Mouse (Mus musculus) heart, embryonic 14.5 days (tissue): ENCODE results near the gene Adgrl1. TPM values are rescaled to one million over a fixed set of nuclear protein-coding genes. Genes with fewer than 3 reads are reported as not detected.

Source experiments
- ATAC-seq: fragments of 200-750 bp; cut with Nextera tagmentation; 2 replicates; pipeline ENCODE4 v1.8.0; 2017; ENCODE audit warnings: low read depth, moderate TSS enrichment; ENCODE audit not compliant: insufficient number of reproducible peaks, insufficient read depth, low FRiP score
- H3K27ac ChIP-seq, 2 experiments: fragments of 200-500 bp in 1 of 2; fragments of 300-500 bp in 1 of 2; sonication (generic) in 1 of 2; replicated peaks in 1 of 2; 2 replicates each; pipeline ENCODE4 v1.5.1; 2012 to 2014; ENCODE audit warnings: low read depth in 2 of 2, low read length in 2 of 2, control low read depth in 1 of 2, mild to moderate bottlenecking in 1 of 2, mixed read lengths in 1 of 2; ENCODE audit not compliant: control insufficient read depth in 1 of 2, insufficient read depth in 1 of 2
- H3K27me3 ChIP-seq: fragments of 300-500 bp; sonication (generic); 2 replicates; pipeline ENCODE4 v1.6.1; 2014; ENCODE audit warnings: mild to moderate bottlenecking, low read length, control low read depth; ENCODE audit not compliant: control insufficient read depth, insufficient read depth
- H3K36me3 ChIP-seq: fragments of 300-500 bp; sonication (generic); 2 replicates; pipeline ENCODE4 v1.6.1; 2014; ENCODE audit warnings: mild to moderate bottlenecking, control low read depth, low read length, mixed read lengths; ENCODE audit not compliant: control insufficient read depth, insufficient read depth
- H3K4me1 ChIP-seq, 2 experiments: fragments of 200-500 bp in 1 of 2; fragments of 300-500 bp in 1 of 2; sonication (generic) in 1 of 2; 2 replicates each; pipeline ENCODE4 v1.6.1; 2012 to 2014; ENCODE audit warnings: low read length in 2 of 2, control low read depth in 1 of 2, mixed read lengths in 1 of 2; ENCODE audit not compliant: control insufficient read depth in 2 of 2, insufficient read depth in 2 of 2
- H3K4me2 ChIP-seq: fragments of 300-500 bp; sonication (generic); 2 replicates; pipeline ENCODE4 v1.6.1; 2014; ENCODE audit warnings: mild to moderate bottlenecking, low read length
- H3K4me3 ChIP-seq, 2 experiments: fragments of 200-500 bp in 1 of 2; fragments of 300-500 bp in 1 of 2; sonication (generic) in 1 of 2; 2 replicates each; pipeline ENCODE4 v1.5.1; 2012 to 2014; ENCODE audit warnings: low read length in 2 of 2, mild to moderate bottlenecking in 2 of 2, control low read depth in 1 of 2, low read depth in 1 of 2, moderate library complexity in 1 of 2; ENCODE audit not compliant: control insufficient read depth in 1 of 2, insufficient read depth in 1 of 2
- H3K9ac ChIP-seq: fragments of 300-500 bp; sonication (generic); 2 replicates; pipeline ENCODE4 v1.6.1; 2014; ENCODE audit warnings: mild to moderate bottlenecking, low read length
- H3K9me3 ChIP-seq: fragments of 300-500 bp; sonication (generic); 2 replicates; pipeline ENCODE4 v1.6.1; 2016; ENCODE audit warnings: low read length, control low read depth; ENCODE audit not compliant: control insufficient read depth
- WGBS: fragments of 180-500 bp; shearing (Covaris S2); extraction: QIAGEN DNeasy Blood & Tissue Kit; methylation state at CpG from one replicate; pipeline ENCODE4 v1.1.7; 2014; 5-methylcytosine and 5-hydroxymethylcytosine counted together
- polyA plus RNA-seq: library from polyadenylated mRNA; unstranded; fragments of >200 nt; fragmentation: Nextera tagmentation; extraction: Ambion mirVana; gene quantifications from 2 replicates; pipeline ENCODE4 v1.2.1, GENCODE M21; 2014

Gene Adgrl1
- polyA plus RNA-seq, 1 experiment from 2014 or later: 13.0 TPM

GRCm38 (mm10) chr8:83875656-83876040 is 24.3 kb upstream of the Adgrl1 start:
- WGBS: 2% methylated on average over 10 of the region's 11 CpGs
- H3K9ac ChIP-seq: peak overlapping the region; percentile 73; the same call in 1 of the 2 replicates
- no peak for ATAC-seq

GRCm38 (mm10) chr8:83876080-83876837 is 23.6 kb upstream of the Adgrl1 start:
- Histone ChIP-seq H3K9ac (peak overlapping the region; percentile 60), H3K27me3 (peaks cover 10% of the 10 kb centered on the region), H3K9me3 (peaks cover 2% of the 10 kb centered on the region; the same call in 1 of the 2 replicates), H3K4me2 (peak overlapping the region; percentile 95), H3K36me3 (no peaks in the 10 kb centered on the region), H3K27ac (no peak overlapping the region; a peak in 1 of 4 replicates), H3K4me3 (peak overlapping the region; percentile 70 to 82), H3K4me1 (peaks cover 10 to 13% of the 10 kb centered on the region in 2 experiments; a peak in 2 of 4 replicates)
- ATAC-seq: no peak
- WGBS: 1% methylated on average over 41 of the region's 41 CpGs

More at GRCm38 (mm10) chr8:83875656-83876040, 24.3 kb upstream of the Adgrl1 start:
- Histone ChIP-seq H3K9me3 (peaks cover 2% of the 10 kb centered on the region; the same call in 1 of the 2 replicates), H3K27ac (no peak overlapping the region), H3K4me1 (peaks cover 10 to 13% of the 10 kb centered on the region in 2 experiments; a peak in 2 of 4 replicates), H3K36me3 (no peaks in the 10 kb centered on the region), H3K4me3 (peak overlapping the region; percentile 70 to 82), H3K27me3 (peaks cover 10% of the 10 kb centered on the region), H3K4me2 (peak overlapping the region; percentile 95)

GRCm38 (mm10) chr8:83876838-83877223 is 23.1 kb upstream of the Adgrl1 start:
- H3K4me2 ChIP-seq: peak overlapping the region; percentile 95
- WGBS: 2% methylated on average over 10 of the region's 10 CpGs
- H3K9me3 ChIP-seq: no peaks in the 10 kb centered on the region; the same call in 1 of the 2 replicates
- ATAC-seq: no peak; the same call in 1 of the 2 replicates
- peak overlapping the region in 1 of 2 experiments; percentile 70; a peak in 2 of 4 replicates for H3K4me3 ChIP-seq
- H3K36me3 ChIP-seq: no peaks in the 10 kb centered on the region
- H3K4me1 ChIP-seq: peaks cover 10 to 13% of the 10 kb centered on the region in 2 experiments; a peak in 2 of 4 replicates
- H3K27me3 ChIP-seq: peaks cover 10% of the 10 kb centered on the region
- H3K27ac ChIP-seq: no peak overlapping the region
- peak overlapping the region; percentile 60; the same call in 1 of the 2 replicates for H3K9ac ChIP-seq

GRCm38 (mm10) chr8:83888409-83888808 is 11.5 kb upstream of the Adgrl1 start:
- Histone ChIP-seq H3K4me2 (no peak overlapping the region), H3K36me3 (no peaks in the 10 kb centered on the region), H3K9me3 (no peaks in the 10 kb centered on the region), H3K4me1 (no peaks in the 10 kb centered on the region), H3K27me3 (peaks cover under 1% of the 10 kb centered on the region; the same call in 1 of the 2 replicates), H3K4me3 (no peak overlapping the region), H3K27ac (no peak overlapping the region), H3K9ac (no peak overlapping the region)
- 52% methylated on average over 2 of the region's 2 CpGs for WGBS
- no peak for ATAC-seq

- ATAC-seq: no peak
- peaks cover 0 to under 1% of the 10 kb centered on the region in 2 experiments; a peak in 2 of 4 replicates for H3K4me1 ChIP-seq
- H3K4me2 ChIP-seq: no peak overlapping the region
- H3K4me3 ChIP-seq: no peak overlapping the region
- H3K36me3 ChIP-seq: no peaks in the 10 kb centered on the region
- no peaks in the 10 kb centered on the region for H3K9me3 ChIP-seq
- no peak overlapping the region for H3K9ac ChIP-seq
- H3K27ac ChIP-seq: no peak overlapping the region
- WGBS: 51% methylated on average over 4 of the region's 4 CpGs
- peaks cover 26% of the 10 kb centered on the region for H3K27me3 ChIP-seq
These were observed 7.8 kb upstream of the Adgrl1 start for GRCm38 (mm10) chr8:83892061-83892460.

GRCm38 (mm10) chr8:83893915-83894314 is 6.0 kb upstream of the Adgrl1 start:
- Histone ChIP-seq H3K36me3 (no peaks in the 10 kb centered on the region), H3K4me1 (peaks cover 5 to 13% of the 10 kb centered on the region in 2 experiments; a peak in 3 of 4 replicates), H3K4me2 (no peak overlapping the region), H3K9me3 (no peaks in the 10 kb centered on the region), H3K4me3 (no peak overlapping the region), H3K27me3 (peaks cover 26% of the 10 kb centered on the region), H3K27ac (no peak overlapping the region), H3K9ac (no peak overlapping the region)
- no peak for ATAC-seq
- 2% methylated on average over 5 of the region's 5 CpGs for WGBS

- Histone ChIP-seq H3K27ac (no peak overlapping the region), H3K4me3 (no peak overlapping the region), H3K27me3 (peaks cover 26% of the 10 kb centered on the region), H3K4me2 (no peak overlapping the region), H3K9me3 (no peaks in the 10 kb centered on the region), H3K9ac (no peak overlapping the region), H3K36me3 (no peaks in the 10 kb centered on the region), H3K4me1 (peaks cover 5 to 13% of the 10 kb centered on the region in 2 experiments; a peak in 3 of 4 replicates)
- 6% methylated on average over 5 of the region's 5 CpGs for WGBS
- no peak for ATAC-seq
These were observed 4.0 kb upstream of the Adgrl1 start for GRCm38 (mm10) chr8:83895894-83896293.
